Mouse (Mus musculus): ENCODE results near the gene Zfp953.

GRCm38 (mm10) chr13:67332877-67333276, 27.5 kb downstream of the Zfp953 start:
- TF ChIP-seq CTCF (IDR thresholded peaks at IDR 0.05; ENCODE audit: insufficient read depth, low read length) = no peak
- TF ChIP-seq POLR2A (IDR thresholded peaks at IDR 0.05; ENCODE audit: borderline replicate concordance, extremely low read depth, low read depth, low read length) = no peak

Data from lung, adult 2 months (tissue).